ENCODE assay signal across 9 mouse cellular contexts in the genomic region with DNA sequence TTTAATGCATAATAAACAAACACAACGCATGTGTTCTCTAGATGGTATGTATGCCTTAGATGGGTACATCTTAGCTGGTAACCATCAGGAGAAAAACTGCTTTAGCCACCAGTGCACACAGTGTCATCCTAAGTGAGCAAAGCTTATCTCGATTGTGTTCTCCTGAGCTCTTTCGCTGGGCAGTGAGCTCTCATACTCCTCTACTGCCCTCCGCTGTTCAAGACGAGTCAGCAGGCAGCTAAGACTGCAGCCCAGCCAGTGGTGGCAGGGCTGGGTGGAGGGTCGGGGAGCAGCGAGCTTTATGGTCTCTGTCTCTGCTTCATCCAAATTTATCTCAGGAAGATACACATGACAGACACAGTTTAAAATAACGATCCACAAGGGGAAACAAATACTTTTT.
A peak's percentile ranks its signal among the peaks of the same experiment; 100 is the strongest.
DNase-seq lines count a peak whose midpoint lies in the region; ATAC-seq and TF ChIP-seq lines count a peak whose summit lies in the region.
"Had no signal": no experiment of that assay in that cellular context is flagged by ENCODE, and none has a peak within 500 bp of the region (broad histone marks: within the 10 kb centered on the region; RNA-seq: fewer than 3 reads in every experiment).

No protein-coding gene starts in this region.

- H3K27me3 ChIP-seq in hindbrain, embryonic 14.5 days (ENCODE audit: control insufficient read depth, insufficient read depth, low read length) = no peaks in the 10 kb centered on the region
- no peaks in the 10 kb centered on the region for H3K27me3 ChIP-seq in hindbrain, embryonic 13.5 days
- peaks cover 3% of the 10 kb centered on the region for H3K27me3 ChIP-seq in embryonic facial prominence, embryonic 10.5 days (replicated peaks; ENCODE audit: low read depth, poor library complexity, severe bottlenecking)
- H3K27me3 ChIP-seq in lung, postnatal 0 days (replicated peaks; ENCODE audit: insufficient read depth, low read length) = no peaks in the 10 kb centered on the region

- TF ChIP-seq EP300 in lung, postnatal 0 days (IDR thresholded peaks at IDR 0.05) = no peak

- no peak overlapping the region for H3K4me2 ChIP-seq in hindbrain, embryonic 14.5 days (replicated peaks)
- no peak overlapping the region for H3K4me2 ChIP-seq in hindbrain, embryonic 13.5 days
- no peak overlapping the region for H3K4me2 ChIP-seq in lung, postnatal 0 days (replicated peaks; ENCODE audit: low read depth, low read length)

- peak; percentile 88 for TF ChIP-seq CTCF in lung, postnatal 0 days (IDR thresholded peaks at IDR 0.05)

- WGBS in hindbrain, embryonic 14.5 days = 46% methylated on average over 8 of the region's 8 CpGs
- 50% methylated on average over 8 of the region's 8 CpGs for WGBS in hindbrain, embryonic 13.5 days
- WGBS in embryonic facial prominence, embryonic 10.5 days = 46% methylated on average over 8 of the region's 8 CpGs
- WGBS in lung, postnatal 0 days = 37% methylated on average over 8 of the region's 8 CpGs

- no peak for ATAC-seq in hindbrain, embryonic 14.5 days (ENCODE audit: low FRiP score)
- no peak for ATAC-seq in hindbrain, embryonic 13.5 days (ENCODE audit: low FRiP score)
- ATAC-seq in lung, postnatal 0 days = peak; percentile 65
- ATAC-seq in activated CD4-positive, CD25-positive, alpha-beta regulatory T cell, adult 4 months = no peak

- DNase-seq in hindbrain, embryonic 14.5 days (ENCODE audit: low spot score) = peak; percentile 57
- DNase-seq in urinary bladder, postnatal 14 days (ENCODE audit: low spot score) = peak; percentile 48
- DNase-seq in urinary bladder, postnatal 10 days (ENCODE audit: low spot score) = no peak
- peak; percentile 46 for DNase-seq in embryonic facial prominence, embryonic 10.5 days (ENCODE audit: low spot score)
- peak; percentile 71 for DNase-seq in lung, postnatal 0 days (ENCODE audit: low spot score)

- H3K9me3 ChIP-seq in hindbrain, embryonic 14.5 days (ENCODE audit: control insufficient read depth, low read length) = no peaks in the 10 kb centered on the region
- H3K9me3 ChIP-seq in hindbrain, embryonic 13.5 days = no peaks in the 10 kb centered on the region
- no peaks in the 10 kb centered on the region for H3K9me3 ChIP-seq in embryonic facial prominence, embryonic 10.5 days
- H3K9me3 ChIP-seq in lung, postnatal 0 days (ENCODE audit: low read length) = no peaks in the 10 kb centered on the region

- H3K36me3 ChIP-seq in hindbrain, embryonic 14.5 days (replicated peaks; ENCODE audit: control insufficient read depth, insufficient read depth) = no peaks in the 10 kb centered on the region
- no peaks in the 10 kb centered on the region for H3K36me3 ChIP-seq in hindbrain, embryonic 13.5 days
- H3K36me3 ChIP-seq in embryonic facial prominence, embryonic 10.5 days (replicated peaks) = no peaks in the 10 kb centered on the region
- no peaks in the 10 kb centered on the region for H3K36me3 ChIP-seq in lung, postnatal 0 days (ENCODE audit: insufficient read depth, low read length)

- H3K9ac ChIP-seq in hindbrain, embryonic 14.5 days = no peak overlapping the region
- no peak overlapping the region for H3K9ac ChIP-seq in hindbrain, embryonic 13.5 days
- H3K9ac ChIP-seq in lung, postnatal 0 days (replicated peaks; ENCODE audit: low read depth) = no peak overlapping the region

- H3K4me3 ChIP-seq in hindbrain, embryonic 14.5 days (replicated peaks; ENCODE audit: low read length) = no peak overlapping the region
- no peak overlapping the region for H3K4me3 ChIP-seq in hindbrain, embryonic 13.5 days
- H3K4me3 ChIP-seq in embryonic facial prominence, embryonic 10.5 days = no peak overlapping the region
- H3K4me3 ChIP-seq in lung, postnatal 0 days (ENCODE audit: low read depth, low read length) = no peak overlapping the region
- H3K4me3 ChIP-seq: erythroblast, embryonic 14.5 days had no signal

- no peaks in the 10 kb centered on the region for H3K4me1 ChIP-seq in hindbrain, embryonic 14.5 days (replicated peaks; ENCODE audit: control insufficient read depth, insufficient read depth, low read length)
- H3K4me1 ChIP-seq in hindbrain, embryonic 13.5 days (replicated peaks) = 0 out of 2 replicates have a peak, but pooled peaks cover 5% of the 10 kb centered on the region
- H3K4me1 ChIP-seq in embryonic facial prominence, embryonic 10.5 days = peaks cover 36% of the 10 kb centered on the region
- peaks cover 7% of the 10 kb centered on the region; the same call in 1 of the 2 replicates for H3K4me1 ChIP-seq in lung, postnatal 0 days (ENCODE audit: insufficient read depth, low read depth, low read length)

- no peak overlapping the region for H3K27ac ChIP-seq in hindbrain, embryonic 14.5 days
- no peak overlapping the region for H3K27ac ChIP-seq in hindbrain, embryonic 13.5 days
- no peak overlapping the region for H3K27ac ChIP-seq in embryonic facial prominence, embryonic 10.5 days (replicated peaks)
- H3K27ac ChIP-seq in lung, postnatal 0 days (ENCODE audit: low read length) = no peak overlapping the region
- H3K27ac ChIP-seq: macrophage had no signal
